Mouse (Mus musculus) intestine, embryonic 14.5 days (tissue): ENCODE measurements around the gene S1pr2. TPM values are rescaled to one million over a fixed set of nuclear protein-coding genes. Genes with fewer than 3 reads are reported as not detected.

Experiments
- ATAC-seq: fragments of 200-750 bp; cut with Nextera tagmentation; replicated peaks from 2 replicates; pipeline ENCODE4 v1.8.0; 2017; ENCODE audit warnings: low read depth, moderate number of reproducible peaks, moderate TSS enrichment, moderate library complexity; ENCODE audit not compliant: low FRiP score, low TSS enrichment
- DNase-seq: peaks from one replicate; pipeline ENCODE4 v3.0.0-alpha.2; 2018; ENCODE audit warnings: low spot score
- H3K27ac ChIP-seq: fragments of 300-500 bp; sonication (generic); 2 replicates; pipeline ENCODE4 v1.5.1; 2014; ENCODE audit warnings: low read depth, mild to moderate bottlenecking, control low read depth
- H3K27me3 ChIP-seq: fragments of 300-500 bp; sonication (generic); replicated peaks from 2 replicates; pipeline ENCODE4 v1.6.1; 2014; ENCODE audit warnings: low read length, control low read depth; ENCODE audit not compliant: control insufficient read depth, insufficient read depth
- H3K36me3 ChIP-seq: fragments of 300-500 bp; sonication (generic); 2 replicates; pipeline ENCODE4 v1.6.1; 2014; ENCODE audit warnings: low read length, control low read depth; ENCODE audit not compliant: control insufficient read depth, insufficient read depth
- H3K4me1 ChIP-seq: fragments of 300-500 bp; sonication (generic); replicated peaks from 2 replicates; pipeline ENCODE4 v1.6.1; 2014; ENCODE audit warnings: low read length, control low read depth, mixed read lengths; ENCODE audit not compliant: control insufficient read depth, insufficient read depth
- H3K4me2 ChIP-seq: fragments of 300-500 bp; sonication (generic); 2 replicates; pipeline ENCODE4 v1.6.1; 2014; ENCODE audit warnings: low read length
- H3K4me3 ChIP-seq: fragments of 300-500 bp; sonication (generic); 2 replicates; pipeline ENCODE4 v1.5.1; 2014; ENCODE audit warnings: low read depth, low read length, control low read depth, mixed read lengths
- H3K9ac ChIP-seq: fragments of 300-500 bp; sonication (generic); 2 replicates; pipeline ENCODE4 v1.6.1; 2014; ENCODE audit warnings: mild to moderate bottlenecking, low read length
- H3K9me3 ChIP-seq: fragments of 300-500 bp; sonication (generic); 2 replicates; pipeline ENCODE4 v1.6.1; 2016; ENCODE audit warnings: low read length, control low read depth; ENCODE audit not compliant: control insufficient read depth
- WGBS: fragments of 180-500 bp; shearing (Covaris S2); extraction: QIAGEN DNeasy Blood & Tissue Kit; methylation state at CpG from one replicate; pipeline ENCODE4 v1.1.7; 2014; 5-methylcytosine and 5-hydroxymethylcytosine counted together
- polyA plus RNA-seq: library from polyadenylated mRNA; unstranded; fragments of >200 nt; fragmentation: Nextera tagmentation; extraction: Ambion mirVana; gene quantifications from 2 replicates; pipeline ENCODE4 v1.2.1, GENCODE M21; 2014

The S1pr2 gene
- polyA plus RNA-seq, 1 experiment from 2014 or later = 31.9 TPM

GRCm38 (mm10) chr9:20991587-20991986 is 15.0 kb upstream of the S1pr2 start:
- WGBS = 97% methylated on average over 4 of the region's 4 CpGs

GRCm38 (mm10) chr9:20990861-20991260 is 14.3 kb upstream of the S1pr2 start:
- Histone ChIP-seq H3K4me3 (no peak overlapping the region), H3K9ac (no peak overlapping the region), H3K4me1 (peaks cover 25% of the 10 kb centered on the region), H3K27me3 (no peaks in the 10 kb centered on the region), H3K36me3 (no peaks in the 10 kb centered on the region), H3K4me2 (peak overlapping the region; percentile 34), H3K9me3 (no peaks in the 10 kb centered on the region), H3K27ac (no peak overlapping the region)
- ATAC-seq (no peak), DNase-seq (peak; percentile 68)
- WGBS = 7% methylated on average over 10 of the region's 10 CpGs

More at GRCm38 (mm10) chr9:20991587-20991986, 15.0 kb upstream of the S1pr2 start:
- no peaks in the 10 kb centered on the region for H3K9me3 ChIP-seq
- no peak overlapping the region for H3K4me2 ChIP-seq
- no peak overlapping the region for H3K27ac ChIP-seq
- peaks cover 18% of the 10 kb centered on the region for H3K4me1 ChIP-seq
- H3K9ac ChIP-seq = no peak overlapping the region
- DNase-seq (no peak), ATAC-seq (no peak)
- H3K27me3 ChIP-seq = no peaks in the 10 kb centered on the region
- no peak overlapping the region for H3K4me3 ChIP-seq
- H3K36me3 ChIP-seq = no peaks in the 10 kb centered on the region

- ATAC-seq = no peak
- H3K4me2 ChIP-seq = no peak overlapping the region
- no peak overlapping the region for H3K9ac ChIP-seq
- no peaks in the 10 kb centered on the region for H3K27me3 ChIP-seq
- H3K9me3 ChIP-seq = no peaks in the 10 kb centered on the region
- no peak overlapping the region for H3K4me3 ChIP-seq
- WGBS = 25% methylated on average over 7 of the region's 7 CpGs
- H3K4me1 ChIP-seq = peaks cover 30% of the 10 kb centered on the region
- H3K27ac ChIP-seq = peak overlapping the region; percentile 78
- H3K36me3 ChIP-seq = no peaks in the 10 kb centered on the region
- DNase-seq = no peak
Measured at GRCm38 (mm10) chr9:20987953-20988352, 11.4 kb upstream of the S1pr2 start.

GRCm38 (mm10) chr9:20986952-20987686 is 10.5 kb upstream of the S1pr2 start:
- H3K9ac ChIP-seq = no peak overlapping the region
- H3K4me1 ChIP-seq = peaks cover 30% of the 10 kb centered on the region
- no peaks in the 10 kb centered on the region for H3K36me3 ChIP-seq
- peak overlapping the region; percentile 6; the same call in 1 of the 2 replicates for H3K4me2 ChIP-seq
- DNase-seq (peak; percentile 79), ATAC-seq (peak; percentile 72)
- H3K9me3 ChIP-seq = no peaks in the 10 kb centered on the region
- H3K27me3 ChIP-seq = no peaks in the 10 kb centered on the region
- 41% methylated on average over 15 of the region's 15 CpGs for WGBS
- peak overlapping the region; percentile 78 for H3K27ac ChIP-seq
- H3K4me3 ChIP-seq = no peak overlapping the region

GRCm38 (mm10) chr9:20983169-20983568 is 6.6 kb upstream of the S1pr2 start:
- no peaks in the 10 kb centered on the region for H3K27me3 ChIP-seq
- H3K4me2 ChIP-seq = no peak overlapping the region
- H3K9ac ChIP-seq = no peak overlapping the region
- ATAC-seq = no peak
- no peaks in the 10 kb centered on the region for H3K9me3 ChIP-seq
- no peak for DNase-seq
- H3K36me3 ChIP-seq = no peaks in the 10 kb centered on the region
- WGBS = 45% methylated on average over 5 of the region's 5 CpGs
- peaks cover 25% of the 10 kb centered on the region for H3K4me1 ChIP-seq
- H3K4me3 ChIP-seq = no peak overlapping the region
- no peak overlapping the region for H3K27ac ChIP-seq

- Histone ChIP-seq H3K9ac (no peak overlapping the region), H3K4me3 (no peak overlapping the region), H3K9me3 (no peaks in the 10 kb centered on the region), H3K4me1 (peaks cover 18% of the 10 kb centered on the region), H3K27ac (no peak overlapping the region), H3K4me2 (no peak overlapping the region), H3K36me3 (no peaks in the 10 kb centered on the region), H3K27me3 (no peaks in the 10 kb centered on the region)
- DNase-seq = no peak
- WGBS = 65% methylated on average over 3 of the region's 3 CpGs
- ATAC-seq = no peak
Measured at GRCm38 (mm10) chr9:20982171-20982570, 5.6 kb upstream of the S1pr2 start.

- 79% methylated on average over 7 of the region's 7 CpGs for WGBS
- Histone ChIP-seq H3K27me3 (no peaks in the 10 kb centered on the region), H3K9me3 (no peaks in the 10 kb centered on the region), H3K9ac (no peak overlapping the region), H3K27ac (no peak overlapping the region), H3K4me1 (peaks cover 18% of the 10 kb centered on the region), H3K4me3 (no peak overlapping the region), H3K36me3 (no peaks in the 10 kb centered on the region), H3K4me2 (no peak overlapping the region)
- ATAC-seq (no peak), DNase-seq (no peak)
Measured at GRCm38 (mm10) chr9:20979769-20980168, 3.2 kb upstream of the S1pr2 start.

GRCm38 (mm10) chr9:20979181-20979580 is 2.6 kb upstream of the S1pr2 start:
- ATAC-seq (no peak), DNase-seq (no peak)
- Histone ChIP-seq H3K27me3 (no peaks in the 10 kb centered on the region), H3K9ac (no peak overlapping the region), H3K4me2 (no peak overlapping the region), H3K27ac (0 out of 2 replicates have a peak overlapping the region, but pooled peaks have one; percentile 0), H3K4me3 (no peak overlapping the region), H3K4me1 (peaks cover 23% of the 10 kb centered on the region), H3K9me3 (no peaks in the 10 kb centered on the region), H3K36me3 (no peaks in the 10 kb centered on the region)
- WGBS = 54% methylated on average over 5 of the region's 5 CpGs
